Mouse (Mus musculus) cerebellum, adult 8-10 months (tissue): ENCODE data around the gene Aff3.

Experiments
- DNase-seq: peaks from one replicate; pipeline ENCODE4 v3.0.0; 2022

Aff3 gene

DNA sequence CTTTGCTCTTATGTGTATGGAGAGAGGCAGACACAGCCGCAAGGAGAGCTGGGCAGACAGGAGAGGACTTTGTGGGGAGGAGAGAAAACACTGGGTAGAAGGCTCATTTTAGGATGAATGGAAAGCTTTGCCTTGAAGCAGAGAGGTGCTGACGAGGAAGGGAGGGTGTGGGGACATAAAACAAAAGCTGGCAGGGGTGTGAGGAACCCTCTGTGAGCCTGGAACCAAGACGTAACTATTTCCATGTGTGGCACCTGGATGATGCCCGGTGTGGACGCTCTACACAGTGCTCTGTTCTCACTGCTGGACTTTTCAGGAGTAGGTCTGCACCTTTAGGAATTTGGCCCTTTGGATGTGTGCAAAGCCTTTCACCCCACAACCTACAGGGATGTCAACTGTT lies 447.7 kb downstream of the Aff3 start:
- no peak for DNase-seq

DNA sequence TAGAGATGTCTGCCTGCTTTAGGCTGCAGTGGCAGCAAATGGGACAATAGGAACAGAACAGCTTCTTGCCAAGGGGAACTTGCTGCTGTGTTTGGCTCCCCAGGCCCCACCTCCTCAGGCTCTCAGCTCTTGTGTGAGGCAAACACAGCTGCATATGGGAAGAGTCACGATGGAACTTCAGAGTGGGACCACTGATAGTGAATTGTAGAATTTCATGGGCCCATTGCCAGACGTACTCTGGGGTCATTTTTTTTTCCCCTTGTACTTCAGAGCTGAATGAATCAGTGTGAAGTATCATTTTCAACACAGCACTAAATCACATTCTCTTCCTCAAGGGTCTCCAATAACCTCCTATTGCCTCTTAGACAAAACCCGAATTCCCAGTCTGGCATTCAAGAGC lies 451.4 kb downstream of the Aff3 start:
- DNase-seq: no peak

DNA sequence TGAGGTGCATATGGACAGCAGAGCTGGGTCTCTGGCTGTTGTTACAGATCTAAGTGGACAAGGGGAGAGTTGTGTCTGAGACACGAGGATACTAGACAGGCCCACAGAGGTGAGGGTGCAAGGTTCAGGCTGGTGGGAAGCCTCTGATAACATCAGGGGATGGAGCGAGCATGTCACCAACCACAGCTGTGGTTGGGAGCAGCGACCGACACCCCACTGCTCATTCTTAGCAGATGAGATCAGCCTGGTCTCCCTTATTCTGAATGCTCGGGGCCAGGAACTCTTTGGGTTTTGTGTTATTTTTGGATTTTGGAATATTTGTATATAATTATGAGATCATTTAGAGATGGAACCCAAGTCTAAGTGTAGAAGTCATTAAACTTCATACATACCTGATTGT lies 452.4 kb downstream of the Aff3 start:
- no peak for DNase-seq

DNA sequence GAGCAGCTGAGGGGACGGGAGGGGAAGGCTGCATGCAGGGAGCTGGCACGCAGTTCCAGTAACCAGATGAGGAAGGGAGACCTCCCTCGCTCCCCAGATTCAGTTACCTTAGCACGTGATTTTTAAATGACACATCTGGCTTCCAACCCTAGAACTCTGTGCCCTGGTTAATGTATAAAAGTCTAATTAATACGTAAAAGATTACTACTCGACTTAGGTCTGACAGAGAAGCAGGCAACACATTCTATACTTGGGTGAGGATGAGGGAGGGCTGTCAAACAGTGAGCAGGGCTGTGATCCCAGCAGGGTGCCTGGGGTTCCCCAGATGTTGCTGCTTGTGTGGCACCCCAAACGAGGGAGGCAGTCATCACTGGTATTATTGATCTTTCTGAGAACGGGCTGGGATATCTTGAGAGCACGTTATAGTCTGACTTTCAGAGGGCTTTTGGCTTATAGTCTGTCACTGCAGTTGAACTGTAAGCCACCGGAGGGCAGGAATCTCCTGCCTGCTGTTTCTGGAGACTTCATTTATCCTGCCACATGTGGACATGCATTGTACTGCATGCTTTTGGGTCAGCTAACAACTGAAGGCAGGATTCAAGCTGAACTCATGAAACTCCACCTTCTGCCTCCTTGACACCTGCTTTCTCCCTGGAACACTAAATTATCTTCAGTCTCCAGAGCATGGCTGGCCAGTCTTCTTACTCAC lies 462.1 kb downstream of the Aff3 start:
- no peak for DNase-seq

DNA sequence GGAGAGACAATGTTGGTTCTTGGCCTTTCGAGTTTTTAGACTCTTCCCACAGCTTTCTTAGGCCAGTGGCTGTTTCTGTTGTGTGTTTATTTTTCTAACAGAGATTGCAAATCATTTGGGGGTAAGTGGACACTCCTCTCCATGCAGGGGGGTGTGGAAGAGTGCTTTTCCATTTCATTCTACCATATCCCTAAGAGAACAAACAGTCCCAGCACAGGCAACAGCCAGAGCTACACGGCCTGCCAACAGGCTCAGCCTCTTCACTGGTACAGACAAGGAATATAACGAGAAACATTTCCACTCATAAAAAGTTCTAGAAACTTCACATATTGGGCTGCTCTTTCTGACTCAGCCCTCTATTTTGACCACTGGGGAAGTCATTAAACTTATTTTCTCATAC lies 463.0 kb downstream of the Aff3 start:
- no peak for DNase-seq

DNA sequence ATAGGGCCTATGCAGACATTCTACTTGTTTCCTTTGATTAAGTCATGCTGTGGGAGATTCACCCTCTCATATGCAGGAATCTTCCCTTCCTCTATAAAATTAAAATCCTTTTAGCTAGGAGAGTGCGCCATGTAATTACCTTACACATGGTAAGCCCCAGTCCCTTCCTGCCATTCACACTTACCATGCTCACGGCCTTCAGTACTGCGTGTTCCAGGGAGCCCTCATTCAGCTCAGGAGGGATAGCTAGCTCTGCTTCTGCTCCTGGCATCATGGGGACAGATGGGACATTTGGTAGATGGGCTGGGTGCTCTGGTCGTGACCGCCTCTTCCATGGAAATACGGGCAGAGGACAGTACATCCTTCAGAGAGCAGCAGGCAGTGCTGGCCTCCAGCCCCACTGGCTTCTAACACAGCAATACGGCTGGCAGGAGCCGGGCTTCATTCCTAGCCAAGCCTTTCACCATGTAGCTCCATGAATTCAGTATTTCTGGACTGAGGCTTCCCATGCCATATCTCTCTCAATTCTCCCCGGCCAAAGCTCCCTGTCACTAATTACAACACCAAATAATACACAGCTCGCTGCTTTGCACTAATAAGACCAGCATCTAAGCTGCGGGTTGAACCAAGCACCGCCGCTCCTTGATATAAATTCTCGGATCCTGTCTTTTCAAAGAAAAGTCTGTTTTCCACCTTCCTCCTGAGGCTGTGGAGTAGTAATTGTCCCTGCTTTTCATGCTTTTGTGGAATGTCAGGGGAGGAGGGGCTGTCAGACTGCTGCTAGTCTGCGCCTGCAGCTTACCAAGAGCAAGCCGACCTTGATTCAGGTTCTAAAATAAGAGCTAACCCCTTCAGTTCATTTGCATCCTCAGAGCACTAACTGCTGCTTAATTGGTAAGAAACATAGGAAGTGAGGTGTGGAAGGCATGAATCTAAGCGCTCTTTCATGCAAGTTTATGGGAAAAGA lies 464.8 kb downstream of the Aff3 start:
- peak; percentile 74 for DNase-seq

DNA sequence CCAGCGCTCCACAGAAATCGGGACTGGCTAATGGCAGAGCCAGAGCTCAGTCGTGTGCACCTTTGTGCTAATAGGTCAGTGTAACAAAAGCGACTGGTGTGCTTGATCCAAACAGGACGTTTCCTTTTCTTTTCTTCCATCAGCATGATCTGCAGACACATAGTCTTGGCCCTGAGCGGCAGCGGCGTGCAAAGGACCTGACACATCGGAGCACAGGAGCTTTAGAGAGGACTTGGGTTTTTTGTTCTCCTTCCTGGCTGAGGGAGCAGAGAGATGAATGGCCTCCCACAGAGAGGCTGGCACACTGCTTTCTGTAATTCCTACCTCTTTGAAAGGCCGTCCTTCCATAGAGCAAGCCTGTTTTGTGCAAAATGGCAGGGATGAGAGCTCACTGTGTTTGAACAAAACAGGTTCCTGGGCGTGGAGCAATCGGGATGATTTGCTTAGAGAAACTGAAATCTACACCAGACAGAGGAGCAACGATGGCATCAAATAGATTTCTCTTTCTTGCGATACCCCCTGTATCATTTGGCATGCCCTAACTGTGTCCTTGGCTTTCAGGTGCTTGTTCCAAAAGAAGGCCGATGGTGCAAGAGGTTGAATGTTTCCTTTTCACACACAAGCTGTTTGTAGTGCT lies 466.2 kb downstream of the Aff3 start:
- DNase-seq: peak; percentile 46

DNA sequence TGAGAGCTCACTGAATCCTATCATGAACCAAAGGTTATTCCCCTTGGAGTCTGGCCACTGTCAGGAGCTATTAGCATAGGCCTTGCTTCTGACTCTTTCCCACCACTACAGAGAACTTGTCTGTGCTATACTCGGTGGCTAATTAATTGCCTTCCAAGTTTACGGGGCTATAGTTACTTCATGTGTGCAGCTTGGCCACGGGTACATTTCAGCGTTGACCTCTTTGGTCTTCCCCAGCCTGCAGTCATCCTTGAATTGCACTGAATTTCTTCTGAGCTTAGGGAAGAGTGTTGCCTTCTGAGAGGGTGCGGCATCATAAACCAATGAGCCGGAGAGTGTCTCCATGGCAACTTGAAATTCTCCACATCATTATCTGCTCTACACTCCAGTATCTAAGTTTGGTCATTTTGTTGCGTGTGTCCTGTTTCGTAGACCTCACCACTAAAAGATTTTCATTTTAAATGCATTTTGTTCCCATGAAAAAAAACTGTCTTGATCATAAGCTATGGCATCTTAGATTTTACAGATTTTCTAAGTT lies 467.5 kb downstream of the Aff3 start:
- DNase-seq: no peak

DNA sequence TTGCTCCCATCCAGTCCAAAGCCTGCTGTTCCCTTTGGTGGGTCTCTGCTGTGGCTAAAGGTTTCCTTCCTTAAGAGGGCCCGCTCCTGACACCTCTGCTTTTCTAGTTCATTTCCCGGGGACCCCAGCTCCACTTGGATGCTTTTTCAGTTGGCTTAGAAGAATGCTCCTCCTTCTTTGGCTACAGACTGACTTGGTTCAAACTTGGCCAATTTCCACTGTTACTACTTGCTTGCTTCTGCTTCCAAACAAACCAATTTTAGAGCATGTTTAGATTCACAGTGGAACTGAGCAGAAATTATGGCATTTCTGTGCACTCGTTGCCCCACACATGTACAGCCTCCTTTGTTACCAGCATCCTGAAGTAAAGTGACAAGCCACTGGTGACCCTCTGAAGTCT lies 469.0 kb downstream of the Aff3 start:
- no peak for DNase-seq

DNA sequence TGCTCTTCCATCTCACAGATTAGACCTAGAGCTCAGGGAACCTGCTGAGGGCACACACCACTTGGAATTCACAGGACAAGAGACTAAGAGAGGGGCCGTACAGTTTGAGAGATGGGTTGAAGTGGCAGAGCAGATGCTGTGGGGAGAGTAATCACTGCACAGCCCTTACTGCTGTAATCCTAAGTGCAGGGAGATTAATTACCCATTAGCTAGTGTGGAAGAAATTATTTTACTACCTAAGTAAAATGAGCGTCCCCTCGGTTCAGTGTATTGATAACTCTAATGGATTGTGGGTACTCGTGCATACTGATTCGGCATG lies 478.6 kb downstream of the Aff3 start:
- DNase-seq: no peak

DNA sequence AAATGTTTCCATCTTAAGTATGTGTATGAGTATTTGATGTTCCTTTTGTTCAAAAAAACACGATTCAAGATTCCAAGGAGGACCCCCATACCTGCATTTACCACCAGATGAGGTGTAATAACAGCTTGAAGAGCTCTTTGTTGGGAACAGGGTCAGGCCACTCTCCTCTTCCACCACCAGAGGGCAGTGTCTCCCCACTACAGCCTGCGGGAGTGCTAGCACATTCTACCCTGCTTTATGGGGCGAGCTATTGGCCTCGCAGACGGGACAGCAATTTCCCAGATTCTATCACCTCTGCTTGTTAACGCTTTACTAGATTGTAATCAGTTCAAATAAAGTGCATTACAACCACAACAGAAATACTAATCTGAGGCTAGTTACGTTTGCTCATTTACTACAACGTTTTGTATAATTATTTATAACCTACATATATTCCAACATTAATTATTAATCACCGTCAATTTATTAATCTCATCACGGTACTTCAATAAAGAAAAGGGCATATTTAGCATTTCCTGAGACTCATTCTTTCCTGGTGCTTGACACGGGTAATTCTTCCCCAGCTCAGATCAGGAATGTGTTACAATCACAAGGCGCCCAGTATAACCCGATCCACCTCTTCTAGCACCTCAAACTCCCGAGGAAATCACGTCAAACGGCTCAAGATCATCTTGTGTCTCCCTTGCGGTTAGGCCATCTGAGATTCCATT lies 479.1 kb downstream of the Aff3 start:
- DNase-seq: peak; percentile 84

DNA sequence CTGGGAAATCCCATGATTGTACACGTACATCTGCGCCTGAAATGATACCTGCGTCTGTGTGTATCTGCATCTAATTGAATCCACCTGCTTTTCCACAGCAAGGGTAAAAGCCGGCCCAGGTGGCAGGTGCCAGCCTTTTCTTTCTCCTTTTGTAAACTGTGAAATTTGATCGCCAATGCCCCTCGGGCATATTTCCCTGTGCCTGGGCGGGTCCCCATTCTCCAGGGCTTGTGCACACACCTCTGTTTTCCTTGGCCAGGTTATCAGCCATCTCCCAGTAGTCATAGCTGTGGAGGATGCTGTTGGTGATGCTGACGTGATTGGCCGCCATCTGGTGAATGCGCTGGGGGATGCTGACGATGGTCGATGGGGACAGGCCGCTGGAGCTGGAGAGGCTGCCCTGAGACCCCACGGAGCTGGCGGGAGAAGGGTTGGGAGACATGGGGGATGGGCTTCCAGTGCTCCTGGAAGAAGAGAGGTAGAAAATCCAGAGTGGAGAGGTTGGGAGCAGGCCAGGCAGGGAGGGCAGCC lies 483.7 kb downstream of the Aff3 start:
- no peak for DNase-seq

DNA sequence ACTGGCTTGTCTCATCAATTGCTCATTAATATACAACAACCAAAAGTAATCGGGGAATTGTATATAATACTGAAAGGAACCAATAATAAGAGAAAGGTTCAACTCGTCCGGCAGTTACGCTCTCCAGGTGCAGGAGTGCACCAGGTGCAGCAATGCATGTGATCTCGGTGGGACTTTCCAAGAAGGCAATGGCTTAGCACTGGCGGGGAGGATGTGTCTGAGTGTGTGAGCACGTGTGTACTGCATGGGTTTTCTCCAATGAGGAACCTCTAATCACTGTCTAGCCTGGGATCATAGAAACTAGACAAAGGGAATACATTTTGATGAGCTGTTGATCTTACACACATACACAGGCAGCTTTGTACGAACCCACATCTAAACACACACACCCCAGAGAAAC lies 485.8 kb downstream of the Aff3 start:
- no peak for DNase-seq

DNA sequence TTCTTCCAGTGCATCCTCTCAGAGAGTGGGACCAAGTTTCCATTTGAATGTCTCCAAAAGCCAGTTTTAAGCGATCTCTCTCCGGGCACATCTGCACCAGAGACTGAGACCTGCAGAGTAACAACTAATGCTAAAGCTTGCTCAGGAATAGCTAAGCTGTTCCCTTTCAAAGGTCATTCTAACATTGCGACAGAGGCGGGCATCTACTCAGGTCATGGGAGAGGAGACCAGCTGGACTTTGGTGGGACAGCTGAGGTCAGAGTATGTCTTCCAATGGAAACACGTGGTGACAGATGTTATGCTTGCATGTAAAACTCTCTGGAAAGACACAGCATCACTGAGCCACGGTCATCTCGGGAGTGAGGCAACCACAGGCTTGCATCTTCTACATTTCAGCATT lies 488.7 kb downstream of the Aff3 start:
- no peak for DNase-seq

DNA sequence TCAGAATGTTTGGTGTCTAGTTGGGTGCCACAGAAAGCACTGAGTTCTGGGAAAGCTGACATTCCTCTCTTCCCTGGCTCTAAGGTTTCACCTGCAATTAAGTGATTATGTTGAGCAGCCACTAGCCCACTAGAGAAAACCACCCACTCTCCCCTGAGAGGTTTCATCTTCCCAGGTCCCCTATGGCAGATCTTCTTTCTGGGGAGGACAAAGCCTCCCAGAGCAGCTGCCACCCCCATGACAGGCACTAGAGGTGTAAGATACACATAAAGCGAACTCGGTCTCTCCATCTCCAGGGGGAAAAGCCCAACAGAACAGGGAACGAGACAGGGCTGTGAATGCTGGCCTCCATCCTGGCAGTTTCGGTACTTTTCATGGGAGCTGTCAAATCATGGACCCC lies 492.9 kb downstream of the Aff3 start:
- DNase-seq: no peak

DNA sequence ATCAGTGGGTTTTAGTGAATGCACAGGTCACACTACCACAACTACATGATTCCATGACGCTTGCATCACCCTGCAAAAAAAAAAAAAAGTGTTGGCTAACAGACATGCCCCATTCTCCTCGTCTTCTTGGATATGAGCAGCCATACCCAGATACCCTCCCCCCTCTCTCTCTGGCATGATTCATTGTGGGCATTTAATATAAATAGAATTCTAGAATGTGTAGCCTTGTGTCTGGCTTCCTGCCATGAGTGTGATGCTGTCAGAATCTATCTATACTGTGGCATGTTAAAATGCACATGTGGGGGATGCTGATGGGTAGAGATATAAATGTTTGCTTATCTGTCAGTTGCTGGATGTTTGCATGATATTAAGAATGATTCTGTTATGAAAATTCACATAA lies 499.1 kb downstream of the Aff3 start:
- DNase-seq: no peak

DNA sequence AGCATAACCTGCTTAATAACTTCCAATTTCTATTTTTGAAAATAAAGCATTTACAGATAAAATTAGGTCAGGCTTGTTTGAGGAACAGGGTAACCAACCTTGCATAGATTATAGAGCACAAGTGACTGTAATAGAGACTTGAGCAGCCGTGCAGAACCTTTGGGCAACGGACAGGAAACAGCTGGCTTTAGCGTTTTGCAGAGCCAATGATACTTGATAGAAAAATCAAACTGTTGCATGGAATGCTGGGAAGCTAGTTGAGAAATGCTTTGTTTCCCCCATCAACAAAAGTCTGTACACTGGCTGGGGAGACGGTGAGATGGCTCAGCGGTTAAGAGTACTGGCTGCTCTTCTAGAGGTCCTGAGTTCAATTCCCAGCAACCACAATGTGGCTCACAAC lies 514.7 kb downstream of the Aff3 start:
- DNase-seq: no peak

DNA sequence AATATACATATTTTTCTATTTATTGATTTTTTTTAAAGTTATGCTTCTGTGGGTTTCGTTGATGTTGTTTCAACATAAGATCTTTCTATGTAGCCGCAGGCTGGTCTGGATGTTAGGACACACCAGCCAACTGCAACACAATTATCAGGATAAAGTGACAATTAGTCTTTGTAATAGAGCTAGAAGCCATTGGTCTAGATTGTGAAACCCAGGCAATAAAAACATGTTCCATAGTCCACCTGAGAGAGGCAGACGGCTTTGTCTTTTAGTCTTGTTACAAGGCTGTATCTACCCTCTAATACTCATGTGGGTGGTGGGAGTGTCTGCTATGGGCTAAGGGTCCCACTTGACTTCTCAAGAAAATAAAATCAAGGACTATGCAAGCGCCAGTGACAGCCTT lies 518.7 kb downstream of the Aff3 start:
- DNase-seq: no peak

DNA sequence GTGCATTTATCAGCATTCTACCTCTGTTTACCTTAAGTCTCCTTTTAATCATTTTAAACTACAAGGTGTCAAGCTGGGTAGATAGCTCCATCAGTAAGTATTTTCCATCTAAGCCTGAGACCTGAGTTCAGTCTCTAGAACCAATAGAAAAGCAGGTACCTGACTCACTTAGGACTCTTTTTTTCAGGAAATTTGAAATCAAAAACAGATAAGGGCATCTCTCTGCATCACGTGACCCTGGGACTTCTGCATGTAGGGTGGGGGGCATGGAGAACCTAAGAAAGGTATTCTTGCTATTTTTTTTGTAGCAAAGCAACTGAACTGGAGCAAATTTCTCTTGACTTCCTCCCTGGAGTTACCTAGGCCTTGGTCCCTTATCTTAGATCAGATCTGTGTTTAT lies 523.4 kb downstream of the Aff3 start:
- no peak for DNase-seq

DNA sequence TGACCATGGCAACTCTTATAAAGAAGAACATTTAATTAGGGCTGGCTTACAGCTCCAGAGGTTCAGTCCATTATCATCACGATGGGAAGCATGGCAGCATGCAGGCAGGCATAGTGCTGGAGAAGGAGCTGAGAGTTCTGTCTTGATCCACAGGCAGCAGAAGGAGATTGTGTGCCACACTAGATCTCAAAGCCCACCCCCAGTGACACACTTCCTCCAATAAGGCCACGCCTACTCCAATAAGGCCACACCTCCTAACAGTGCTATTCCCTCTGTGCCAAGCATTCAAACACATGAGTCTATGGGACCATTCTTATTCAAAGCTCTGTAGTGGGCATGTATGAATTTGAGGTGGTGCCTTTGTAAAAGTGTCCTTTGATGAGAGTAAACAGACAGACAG lies 523.8 kb downstream of the Aff3 start:
- DNase-seq: no peak

DNA sequence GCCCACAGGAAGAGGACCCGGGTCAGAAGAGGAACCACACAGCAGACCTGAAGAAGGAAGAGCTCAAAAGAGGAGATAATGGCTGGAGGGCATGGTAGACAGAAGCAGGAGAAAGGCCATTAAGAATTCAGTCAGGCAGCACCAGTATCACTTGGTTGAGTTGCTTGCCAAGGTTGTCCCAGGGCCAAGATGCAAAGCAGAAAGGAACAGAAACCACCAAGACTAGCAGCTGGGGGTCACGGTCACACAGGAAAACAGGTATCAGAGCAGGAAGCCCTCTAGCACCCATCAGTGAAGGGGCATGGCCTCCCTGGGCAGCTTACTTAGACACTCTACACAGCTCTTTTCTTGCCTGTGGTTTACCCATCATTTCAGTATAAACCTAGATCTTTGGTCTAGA lies 525.4 kb downstream of the Aff3 start:
- no peak for DNase-seq

DNA sequence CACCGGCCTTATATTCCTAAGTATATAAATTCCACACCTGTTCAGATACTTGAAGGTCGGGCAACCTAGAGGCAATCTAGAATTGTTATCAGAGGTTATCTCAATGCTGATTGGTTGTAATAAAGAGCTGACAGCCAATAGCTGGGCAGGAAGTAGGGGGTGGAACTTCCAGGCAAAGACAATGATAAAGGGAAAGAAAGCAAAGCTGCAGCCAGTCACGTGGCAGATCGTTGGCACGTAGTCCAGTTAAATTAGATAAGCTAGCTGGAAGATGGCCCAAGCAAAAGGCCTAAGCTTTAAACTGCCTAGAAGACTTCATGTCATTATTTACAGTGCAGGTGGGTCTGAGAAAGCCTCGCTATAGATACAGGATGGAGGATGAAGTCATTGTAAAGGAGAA lies 531.8 kb downstream of the Aff3 start:
- no peak for DNase-seq
